25 mouse cellular contexts compared by ENCODE assay signal in genomic region chr6:52906801-52907200, GRCm38 (mm10).
DNase-seq lines count a peak whose midpoint lies in the region; ATAC-seq and TF ChIP-seq lines count a peak whose summit lies in the region.
"Had no signal": no experiment of that assay in that cellular context is flagged by ENCODE, and none has a peak within 500 bp of the region (broad histone marks: within the 10 kb centered on the region; RNA-seq: fewer than 3 reads in every experiment).

No protein-coding gene starts in this region.

- no peak overlapping the region for H3K27ac ChIP-seq in gastrocnemius, adult 2 months
- H3K27ac ChIP-seq in heart, embryonic 11.5 days (ENCODE audit: low read depth, low read length), result no peak overlapping the region
- H3K27ac ChIP-seq in thymus, adult 2 months (ENCODE audit: control insufficient read depth, insufficient read depth, low read length), result peak overlapping the region; percentile 70; the same call in 1 of the 2 replicates
- H3K27ac ChIP-seq: forebrain, embryonic 10.5 days; forebrain, embryonic 13.5 days; hindbrain, embryonic 10.5 days; hindbrain, embryonic 13.5 days; intestine, embryonic 15.5 days had no signal

- no peak overlapping the region for H3K9ac ChIP-seq in heart, embryonic 11.5 days (ENCODE audit: low read depth, low read length)
- H3K9ac ChIP-seq: forebrain, embryonic 13.5 days; hindbrain, embryonic 13.5 days; intestine, embryonic 15.5 days had no signal

- H3K27me3 ChIP-seq in heart, embryonic 11.5 days (ENCODE audit: control insufficient read depth, insufficient read depth, low read length), result no peaks in the 10 kb centered on the region
- no peaks in the 10 kb centered on the region for H3K27me3 ChIP-seq in thymus, adult 2 months (ENCODE audit: control insufficient read depth, insufficient read depth, low read length)
- H3K27me3 ChIP-seq: CH12.LX; heart, embryonic 13.5 days; hindbrain, embryonic 13.5 days; intestine, embryonic 15.5 days had no signal

- no peak overlapping the region for H3K4me3 ChIP-seq in gastrocnemius, adult 2 months
- no peak overlapping the region for H3K4me3 ChIP-seq in heart, embryonic 11.5 days (ENCODE audit: low read depth, low read length)
- H3K4me3 ChIP-seq in thymus, adult 2 months (ENCODE audit: control insufficient read depth, insufficient read depth, low read length), result no peak overlapping the region
- H3K4me3 ChIP-seq: forebrain, embryonic 10.5 days; forebrain, embryonic 13.5 days; heart, embryonic 13.5 days; hindbrain, embryonic 10.5 days; hindbrain, embryonic 13.5 days; intestine, embryonic 15.5 days had no signal

- H3K9me3 ChIP-seq in heart, embryonic 11.5 days (replicated peaks; ENCODE audit: control insufficient read depth, low read length), result no peaks in the 10 kb centered on the region
- H3K9me3 ChIP-seq: forebrain, embryonic 10.5 days; forebrain, embryonic 13.5 days; G1E; heart, embryonic 13.5 days; hindbrain, embryonic 10.5 days; hindbrain, embryonic 13.5 days; intestine, embryonic 15.5 days had no signal

- DNase-seq in gastrocnemius, adult 2 months, result peak; percentile 33
- DNase-seq in gastrocnemius, postnatal 10 days, result no peak
- DNase-seq in heart, adult 18-20 months, result peak; percentile 39 to 42
- no peak for DNase-seq in thymus, adult 2 months
- DNase-seq in thymus, postnatal 36 days, result no peak
- DNase-seq in adipocyte (ENCODE audit: low spot score), result peak; percentile 78
- no peak for DNase-seq in adrenal gland, adult (ENCODE audit: inconsistent age in 2 of 2, low spot score in 1 of 2)
- DNase-seq: adrenal gland, postnatal 10 days; adrenal gland, postnatal 36 days; B cell, adult 2 months; cerebellum, adult 18-20 months; cerebellum, adult 9-10 months; cerebellum, postnatal 14 days; kidney, adult 18-20 months had no signal

- TF ChIP-seq POLR2A in thymus, adult 2 months (IDR thresholded peaks at IDR 0.05; ENCODE audit: control insufficient read depth, extremely low read depth, insufficient read depth, low read length, poor library complexity), result no peak

- WGBS in heart, embryonic 11.5 days (ENCODE audit: insufficient replicate concordance), result 54% methylated on average over 5 of the region's 5 CpGs
- 73% methylated on average over 5 of the region's 5 CpGs for WGBS in thymus, adult 2 months

- intact Hi-C loops in gastrocnemius, adult 2 months (cut with DNase I), result no loop called here

- no peaks in the 10 kb centered on the region for H3K36me3 ChIP-seq in heart, embryonic 11.5 days (ENCODE audit: control insufficient read depth, insufficient read depth, low read length)
- H3K36me3 ChIP-seq in thymus, adult 2 months (ENCODE audit: control insufficient read depth, insufficient read depth, low read length), result no peaks in the 10 kb centered on the region
- H3K36me3 ChIP-seq: forebrain, embryonic 10.5 days; G1E; heart, embryonic 13.5 days; hindbrain, embryonic 10.5 days; hindbrain, embryonic 13.5 days; intestine, embryonic 15.5 days had no signal

- no peak for ATAC-seq in heart, embryonic 11.5 days (replicated peaks; ENCODE audit: insufficient number of reproducible peaks, low FRiP score, low TSS enrichment)
- ATAC-seq: forebrain, embryonic 13.5 days; forebrain, embryonic 16.5 days; hindbrain, embryonic 16.5 days; intestine, embryonic 15.5 days had no signal

- H3K4me2 ChIP-seq in heart, embryonic 11.5 days, result no peak overlapping the region
- H3K4me2 ChIP-seq: forebrain, embryonic 13.5 days; hindbrain, embryonic 13.5 days; intestine, embryonic 15.5 days had no signal

- no peak for TF ChIP-seq CTCF in gastrocnemius, adult 2 months (IDR thresholded peaks at IDR 0.05)
- no peak for TF ChIP-seq CTCF in thymus, adult 2 months (IDR thresholded peaks at IDR 0.05; ENCODE audit: borderline replicate concordance, control insufficient read depth, extremely low read depth, insufficient read depth, low read length, poor library complexity)

- peaks cover 21% of the 10 kb centered on the region for H3K4me1 ChIP-seq in heart, embryonic 11.5 days (ENCODE audit: control insufficient read depth, insufficient read depth, low read length)
- peaks cover 45% of the 10 kb centered on the region for H3K4me1 ChIP-seq in thymus, adult 2 months (replicated peaks; ENCODE audit: control insufficient read depth, insufficient read depth, low read length)
- H3K4me1 ChIP-seq: forebrain, embryonic 10.5 days; hindbrain, embryonic 10.5 days; intestine, embryonic 15.5 days had no signal

Comparison
In these comparisons a context has a peak if more than half of its experiments do, and no peak if none do; other contexts are left out.
1. DNase-seq: peak in gastrocnemius, adult 2 months (single experiment), heart, adult 18-20 months (2 of 2) and adipocyte (single experiment); none in gastrocnemius, postnatal 10 days (single experiment), thymus, adult 2 months (single experiment), thymus, postnatal 36 days (0 of 2) and adrenal gland, adult (0 of 2).